Mouse (Mus musculus) limb, embryonic 15.5 days (tissue): ENCODE measurements around the gene Tmbim4. TPM values are rescaled to one million over a fixed set of nuclear protein-coding genes. Genes with fewer than 3 reads are reported as not detected.
A peak's percentile ranks its signal among the peaks of the same experiment; 100 is the strongest.

ENCODE experiments used
- ATAC-seq: fragments of 200-750 bp; cut with Nextera tagmentation; 2 replicates; pipeline ENCODE4 v1.8.0; 2017; ENCODE audit warnings: low read depth, moderate TSS enrichment; ENCODE audit not compliant: insufficient number of reproducible peaks, low FRiP score, low TSS enrichment
- H3K27ac ChIP-seq: fragments of 300-500 bp; sonication (generic); 2 replicates; pipeline ENCODE4 v1.5.1; 2015; ENCODE audit warnings: moderate library complexity, mild to moderate bottlenecking, inconsistent platforms
- H3K27me3 ChIP-seq: fragments of 300-500 bp; sonication (generic); 2 replicates; pipeline ENCODE4 v1.6.1; 2015; ENCODE audit warnings: inconsistent platforms
- H3K36me3 ChIP-seq: fragments of 300-500 bp; sonication (generic); 2 replicates; pipeline ENCODE4 v1.6.1; 2015; ENCODE audit warnings: inconsistent platforms
- H3K4me1 ChIP-seq: fragments of 300-500 bp; sonication (generic); 2 replicates; pipeline ENCODE4 v1.6.1; 2015; ENCODE audit warnings: inconsistent platforms
- H3K4me2 ChIP-seq: fragments of 300-500 bp; sonication (generic); 2 replicates; pipeline ENCODE4 v1.6.1; 2015; ENCODE audit warnings: mild to moderate bottlenecking, inconsistent platforms
- H3K4me3 ChIP-seq: fragments of 300-500 bp; sonication (generic); 2 replicates; pipeline ENCODE4 v1.5.1; 2015; ENCODE audit warnings: mild to moderate bottlenecking, inconsistent platforms
- H3K9ac ChIP-seq: fragments of 300-500 bp; sonication (generic); 2 replicates; pipeline ENCODE4 v1.6.1; 2015; ENCODE audit warnings: inconsistent platforms
- H3K9me3 ChIP-seq: fragments of 300-500 bp; sonication (generic); 2 replicates; pipeline ENCODE4 v1.6.1; 2016; ENCODE audit warnings: inconsistent platforms
- WGBS: fragments of 180-500 bp; shearing (Covaris S2); methylation state at CpG from one replicate; pipeline ENCODE4 v1.1.7; 2015; 5-methylcytosine and 5-hydroxymethylcytosine counted together
- polyA plus RNA-seq: library from polyadenylated mRNA; unstranded; fragments of >200 nt; fragmentation: Nextera tagmentation; extraction: Ambion mirVana; gene quantifications from 2 replicates; pipeline ENCODE4 v1.2.1, GENCODE M21; 2015

The Tmbim4 gene
- polyA plus RNA-seq = 102 and 103 TPM in 2 replicates

DNA sequence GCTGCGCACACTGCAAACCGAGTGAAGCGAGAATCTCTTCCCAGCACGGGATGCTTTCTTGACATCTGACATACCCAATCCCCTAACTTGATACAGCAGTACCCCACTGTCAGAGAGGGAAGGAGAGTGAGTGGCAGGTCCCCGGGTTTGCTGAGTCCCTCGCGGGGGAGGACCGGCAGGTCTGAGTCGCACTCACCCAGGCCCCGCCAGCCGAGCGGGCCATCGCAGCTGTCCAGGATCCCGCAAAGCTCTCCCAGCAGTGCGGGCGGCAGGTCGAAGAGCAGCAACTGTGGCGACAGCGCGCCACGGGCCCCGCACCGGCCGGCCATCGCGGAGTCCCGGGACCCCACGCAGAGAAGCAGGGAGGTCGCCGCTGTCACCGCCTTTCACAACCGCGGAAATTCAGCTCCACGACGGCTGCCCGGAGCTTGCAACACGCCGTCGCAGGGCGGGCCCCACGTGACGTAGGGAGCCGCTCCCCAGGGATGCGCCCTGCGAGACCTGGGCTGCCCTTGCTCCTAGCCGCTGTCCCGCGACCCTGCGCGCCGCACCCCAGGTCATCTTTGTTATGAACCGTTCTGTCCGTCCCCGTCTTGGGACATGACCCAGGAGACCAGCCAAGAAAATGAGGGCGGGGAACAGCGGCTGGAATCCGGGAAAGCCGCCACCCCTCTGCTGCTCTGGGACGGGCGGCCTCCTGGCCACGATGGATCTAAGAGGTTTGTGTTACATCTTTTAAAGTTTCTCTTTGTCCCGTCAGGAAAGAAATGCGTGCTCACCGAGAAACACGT lies at the start of gene Tmbim4:
Gene Tmbim4, plus strand, starts transcription at position 460 of the 791 bp plus-strand sequence.
- Histone ChIP-seq H3K27ac (no peak within 1 kb of the TSS), H3K4me3 (peak within 1 kb of the TSS; percentile 60), H3K9me3 (no peaks in the 10 kb centered on the region), H3K4me2 (peak within 1 kb of the TSS; percentile 95), H3K9ac (peak within 1 kb of the TSS; percentile 42), H3K27me3 (peaks cover 6% of the 10 kb centered on the region; the same call in 1 of the 2 replicates), H3K4me1 (peaks cover 6% of the 10 kb centered on the region; the same call in 1 of the 2 replicates), H3K36me3 (no peaks in the 10 kb centered on the region)
- ATAC-seq = 0 out of 2 replicates have a peak, but pooled peaks have one; percentile 52
- 1% methylated on average over 65 of the region's 65 CpGs for WGBS

DNA sequence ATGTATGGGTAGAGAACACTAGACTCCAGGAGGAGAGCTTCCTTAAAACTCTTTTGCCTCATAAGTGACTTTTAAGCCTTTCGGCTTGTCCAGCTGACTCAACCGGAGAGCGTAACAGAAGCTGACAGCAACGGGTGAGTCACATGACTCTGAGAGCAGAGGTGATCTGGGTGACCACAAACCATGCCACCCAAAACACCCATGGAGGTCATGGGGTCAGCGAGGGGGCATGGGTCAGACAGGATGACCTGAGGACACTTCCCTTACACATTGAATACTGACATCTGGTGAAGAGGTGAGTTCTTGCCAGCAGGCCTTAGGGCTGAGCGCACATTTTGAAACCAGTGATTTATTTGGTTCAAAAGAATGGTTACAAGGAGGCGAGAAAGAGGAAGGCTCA lies 49.7 kb upstream of the Tmbim4 start:
- Histone ChIP-seq H3K4me1 (no peaks in the 10 kb centered on the region), H3K9ac (no peak overlapping the region), H3K4me3 (no peak overlapping the region), H3K27ac (no peak overlapping the region), H3K36me3 (no peaks in the 10 kb centered on the region), H3K4me2 (no peak overlapping the region), H3K9me3 (no peaks in the 10 kb centered on the region), H3K27me3 (no peaks in the 10 kb centered on the region)
- no peak for ATAC-seq
- 84% methylated on average over 7 of the region's 7 CpGs for WGBS

DNA sequence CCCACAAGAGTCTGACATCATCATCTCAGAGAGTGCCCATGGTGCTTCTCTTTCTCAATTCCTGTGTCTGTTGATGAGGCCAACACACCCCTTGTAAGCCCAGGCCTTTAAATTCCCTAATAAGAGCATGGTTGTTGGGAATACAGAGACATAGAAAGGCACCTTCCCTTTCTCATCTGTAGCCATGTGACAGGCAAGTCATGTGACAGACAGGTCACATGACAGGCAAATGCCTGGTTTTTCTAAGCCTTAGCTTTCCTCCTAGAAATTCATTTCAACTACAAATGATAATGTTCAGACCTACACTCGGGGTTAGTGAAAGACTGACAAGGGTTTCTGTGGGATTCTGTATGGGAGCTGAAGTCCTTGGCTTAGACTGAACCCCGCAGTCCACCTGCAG lies 47.5 kb upstream of the Tmbim4 start:
- no peak for ATAC-seq
- 88% methylated on average over 2 of the region's 2 CpGs for WGBS
- no peak overlapping the region for H3K9ac ChIP-seq
- no peaks in the 10 kb centered on the region for H3K36me3 ChIP-seq
- H3K4me3 ChIP-seq = no peak overlapping the region
- no peak overlapping the region for H3K4me2 ChIP-seq
- H3K27ac ChIP-seq = no peak overlapping the region
- no peaks in the 10 kb centered on the region for H3K27me3 ChIP-seq
- H3K9me3 ChIP-seq = no peaks in the 10 kb centered on the region
- H3K4me1 ChIP-seq = no peaks in the 10 kb centered on the region

DNA sequence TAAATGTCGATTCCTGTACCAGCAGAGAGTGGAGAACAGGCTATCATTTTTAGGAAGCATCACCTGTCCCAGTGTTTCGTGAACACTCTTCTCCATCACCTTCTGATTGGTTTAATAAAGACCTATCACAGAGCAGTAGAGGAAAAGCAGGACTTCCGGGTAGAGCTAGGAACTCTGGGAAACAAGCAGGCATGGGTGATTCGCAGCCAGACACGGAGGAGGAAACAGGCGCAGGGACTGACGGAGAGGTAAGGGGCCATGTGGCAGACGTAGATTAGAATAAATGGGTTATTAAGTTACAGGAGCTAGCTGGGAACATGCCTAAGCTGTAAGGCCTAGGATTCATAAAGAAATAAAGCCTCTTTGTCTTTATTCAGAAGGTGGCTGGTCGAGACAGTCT lies 40.9 kb upstream of the Tmbim4 start:
- no peaks in the 10 kb centered on the region for H3K9me3 ChIP-seq
- no peaks in the 10 kb centered on the region for H3K27me3 ChIP-seq
- H3K4me3 ChIP-seq = no peak overlapping the region
- ATAC-seq = no peak
- 61% methylated on average over 9 of the region's 9 CpGs for WGBS
- no peaks in the 10 kb centered on the region for H3K4me1 ChIP-seq
- H3K27ac ChIP-seq = no peak overlapping the region
- no peaks in the 10 kb centered on the region for H3K36me3 ChIP-seq
- H3K4me2 ChIP-seq = no peak overlapping the region
- no peak overlapping the region for H3K9ac ChIP-seq

DNA sequence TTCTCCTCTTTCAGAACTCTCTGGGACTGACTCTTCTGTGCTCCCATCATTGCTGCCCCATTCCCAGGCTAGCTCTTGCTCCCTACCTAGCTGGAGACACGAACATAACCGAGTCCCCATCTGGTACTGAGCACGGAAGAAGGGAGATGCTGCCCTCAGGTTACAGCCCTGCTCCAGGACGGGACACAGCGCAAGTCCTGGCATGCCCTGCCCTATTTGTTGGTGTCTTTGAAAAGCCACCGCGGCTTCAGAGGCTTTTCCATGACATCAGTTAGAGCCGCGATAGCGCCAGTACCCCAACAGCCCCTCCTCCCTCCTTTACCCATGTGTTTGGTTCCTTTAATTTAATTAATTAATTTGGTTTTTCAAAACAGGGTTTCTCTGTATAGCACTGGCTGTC lies 38.5 kb upstream of the Tmbim4 start:
- Histone ChIP-seq H3K9ac (no peak overlapping the region), H3K9me3 (no peaks in the 10 kb centered on the region), H3K4me2 (no peak overlapping the region), H3K36me3 (no peaks in the 10 kb centered on the region), H3K4me1 (no peaks in the 10 kb centered on the region), H3K4me3 (no peak overlapping the region), H3K27ac (no peak overlapping the region), H3K27me3 (no peaks in the 10 kb centered on the region)
- ATAC-seq = no peak
- 81% methylated on average over 10 of the region's 10 CpGs for WGBS

DNA sequence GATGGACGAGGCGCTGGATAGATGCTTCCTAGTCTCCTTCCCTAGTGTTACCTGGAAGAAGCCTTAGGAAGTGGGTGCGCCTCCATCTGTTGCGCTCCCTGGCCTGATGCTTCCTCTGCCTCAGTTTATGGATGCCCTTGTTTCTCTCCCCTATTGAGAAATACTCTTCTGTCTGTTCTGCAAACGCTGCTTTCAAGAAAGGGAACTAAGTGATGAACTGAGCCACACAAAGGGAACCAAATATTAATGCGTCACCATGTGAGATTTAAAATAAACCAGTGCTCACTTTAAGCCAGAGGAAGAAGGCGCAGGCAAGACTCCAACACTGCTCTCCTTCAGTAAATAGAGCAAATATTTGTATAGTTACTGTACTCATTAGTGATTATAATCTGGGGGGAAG lies 37.9 kb upstream of the Tmbim4 start:
- 93% methylated on average over 7 of the region's 7 CpGs for WGBS

DNA sequence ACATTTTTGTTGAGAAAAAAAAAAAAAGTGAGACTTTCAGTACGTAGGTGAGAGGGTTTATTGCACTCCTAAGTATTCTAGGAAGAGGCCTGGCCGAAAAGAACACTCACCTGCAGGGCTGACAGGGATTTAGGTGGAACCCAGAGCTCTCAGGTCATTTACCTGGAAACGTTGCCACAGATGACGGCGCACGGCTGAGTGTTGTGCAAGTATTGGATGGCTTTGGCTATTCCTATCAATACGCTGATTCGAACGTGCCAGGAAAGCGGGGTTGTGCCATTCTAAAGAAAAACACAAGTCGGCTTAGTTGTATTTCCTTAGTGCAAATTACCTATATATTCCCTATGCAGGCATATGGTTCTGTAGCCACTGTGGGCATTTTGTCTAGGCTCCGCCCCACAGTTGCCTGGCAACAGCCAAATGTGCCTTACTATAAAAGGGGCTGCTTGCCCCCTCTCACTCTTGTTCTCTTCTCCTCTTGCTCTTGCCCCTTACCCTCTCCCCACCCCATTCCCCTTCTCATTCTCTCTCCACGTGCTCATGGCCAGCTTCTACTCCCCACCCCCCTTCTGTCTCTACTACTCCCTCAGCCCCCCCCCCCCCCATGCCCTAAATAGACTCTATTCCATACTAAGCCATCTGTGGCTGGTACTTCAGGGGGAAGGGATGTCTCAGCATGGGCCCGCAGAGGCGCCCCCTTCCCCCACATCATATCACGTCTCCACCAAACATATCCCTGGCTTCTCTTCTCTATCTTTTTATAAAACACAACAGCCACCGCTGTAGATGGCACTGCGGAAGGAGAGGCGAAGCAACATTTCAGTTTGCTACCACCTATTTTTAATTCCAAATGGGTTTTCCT lies 36.2 kb upstream of the Tmbim4 start:
- Histone ChIP-seq H3K27me3 (no peaks in the 10 kb centered on the region), H3K4me3 (no peak overlapping the region), H3K36me3 (no peaks in the 10 kb centered on the region), H3K4me1 (no peaks in the 10 kb centered on the region), H3K9ac (no peak overlapping the region), H3K27ac (no peak overlapping the region), H3K4me2 (no peak overlapping the region), H3K9me3 (no peaks in the 10 kb centered on the region)
- 85% methylated on average over 19 of the region's 19 CpGs for WGBS
- no peak for ATAC-seq

More for the DNA sequence above, 37.9 kb upstream of the Tmbim4 start:
- Histone ChIP-seq H3K4me1 (no peaks in the 10 kb centered on the region), H3K4me2 (no peak overlapping the region), H3K4me3 (no peak overlapping the region), H3K9ac (no peak overlapping the region), H3K27ac (no peak overlapping the region), H3K9me3 (no peaks in the 10 kb centered on the region), H3K36me3 (no peaks in the 10 kb centered on the region), H3K27me3 (no peaks in the 10 kb centered on the region)
- ATAC-seq = no peak

DNA sequence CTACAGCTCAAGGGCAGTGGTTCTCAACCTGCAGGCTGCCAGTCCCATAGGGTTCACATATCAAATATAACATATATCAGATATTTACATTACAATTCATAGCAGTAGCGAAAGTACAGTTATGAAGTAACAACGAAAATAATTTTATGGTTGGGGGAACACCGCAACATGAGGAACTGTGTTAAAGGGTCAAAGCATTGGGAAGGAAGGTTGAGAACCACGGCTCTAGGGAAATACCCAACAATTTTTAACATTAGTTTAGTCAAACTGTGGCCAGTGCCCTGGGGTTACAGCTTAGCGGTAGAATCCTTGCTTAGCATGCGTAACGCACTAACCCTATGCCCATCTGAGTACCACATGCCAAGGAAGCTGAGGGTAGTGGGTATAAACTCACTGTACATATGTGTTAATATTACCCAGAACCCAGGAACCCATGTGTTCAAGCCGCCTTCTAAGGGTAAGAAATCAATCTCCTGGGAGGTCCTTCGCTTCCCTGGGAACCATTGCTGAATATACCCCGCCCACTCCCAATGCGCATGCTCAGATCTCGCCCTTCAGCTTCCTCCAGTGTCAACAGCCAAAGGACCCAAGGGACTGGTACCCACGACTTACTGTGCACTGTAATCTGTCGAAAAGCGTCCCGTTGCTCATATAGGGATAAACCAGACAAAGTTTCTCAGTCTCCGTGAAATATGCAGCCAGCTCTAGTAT lies 35.4 kb upstream of the Tmbim4 start:
- Histone ChIP-seq H3K4me1 (no peaks in the 10 kb centered on the region), H3K27me3 (no peaks in the 10 kb centered on the region), H3K9ac (no peak overlapping the region), H3K9me3 (no peaks in the 10 kb centered on the region), H3K36me3 (no peaks in the 10 kb centered on the region), H3K27ac (no peak overlapping the region), H3K4me2 (no peak overlapping the region), H3K4me3 (no peak overlapping the region)
- WGBS = 88% methylated on average over 17 of the region's 17 CpGs
- no peak for ATAC-seq

DNA sequence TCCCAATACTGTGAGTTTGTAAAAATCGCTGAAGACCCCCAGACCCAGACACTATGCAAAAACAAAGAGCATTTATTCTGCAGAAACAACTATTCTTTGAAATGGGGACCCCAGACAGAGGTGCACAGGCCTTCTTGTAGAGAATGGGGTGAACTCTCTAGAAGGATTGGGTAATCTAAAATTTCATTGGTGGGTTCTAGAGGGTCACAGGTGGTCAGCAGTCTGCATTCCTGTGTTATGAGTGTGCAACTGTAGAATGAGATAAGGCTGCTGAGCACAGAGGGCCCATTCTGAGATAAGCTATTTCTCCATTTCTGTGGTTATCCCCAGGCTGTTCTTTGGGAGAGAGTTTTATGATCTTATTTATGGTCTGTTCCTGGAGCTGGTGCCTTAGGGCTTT lies 33.3 kb upstream of the Tmbim4 start:
- no peaks in the 10 kb centered on the region for H3K9me3 ChIP-seq
- no peaks in the 10 kb centered on the region for H3K36me3 ChIP-seq
- H3K4me3 ChIP-seq = no peak overlapping the region
- no peak overlapping the region for H3K4me2 ChIP-seq
- no peak overlapping the region for H3K27ac ChIP-seq
- WGBS = 89% methylated on average over 1 of the region's 1 CpGs
- no peaks in the 10 kb centered on the region for H3K27me3 ChIP-seq
- no peak overlapping the region for H3K9ac ChIP-seq
- H3K4me1 ChIP-seq = no peaks in the 10 kb centered on the region
- no peak for ATAC-seq

DNA sequence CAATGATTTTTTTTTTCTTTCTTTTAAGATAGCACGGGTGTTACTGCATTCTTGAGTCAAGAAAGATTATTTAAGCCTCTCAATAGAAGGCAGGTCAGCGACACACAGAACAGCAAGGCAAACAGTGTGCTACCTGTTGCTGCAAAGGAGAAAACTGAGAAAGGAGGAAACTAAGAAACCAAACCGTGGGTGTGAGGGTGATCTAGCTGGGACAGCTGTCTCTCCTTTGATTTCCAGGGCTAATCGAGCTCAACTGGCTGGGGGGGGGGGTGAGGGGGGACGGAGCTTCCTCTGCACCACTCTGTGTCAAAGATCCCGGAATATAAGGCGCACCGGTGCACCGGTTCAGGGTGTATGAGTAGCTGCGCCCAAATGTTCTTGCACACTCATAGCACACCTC lies 32.3 kb upstream of the Tmbim4 start:
- ATAC-seq = no peak
- H3K27me3 ChIP-seq = no peaks in the 10 kb centered on the region
- no peak overlapping the region for H3K4me2 ChIP-seq
- no peak overlapping the region for H3K9ac ChIP-seq
- H3K4me3 ChIP-seq = no peak overlapping the region
- WGBS = 56% methylated on average over 10 of the region's 10 CpGs
- H3K4me1 ChIP-seq = no peaks in the 10 kb centered on the region
- H3K36me3 ChIP-seq = no peaks in the 10 kb centered on the region
- H3K27ac ChIP-seq = no peak overlapping the region
- no peaks in the 10 kb centered on the region for H3K9me3 ChIP-seq

DNA sequence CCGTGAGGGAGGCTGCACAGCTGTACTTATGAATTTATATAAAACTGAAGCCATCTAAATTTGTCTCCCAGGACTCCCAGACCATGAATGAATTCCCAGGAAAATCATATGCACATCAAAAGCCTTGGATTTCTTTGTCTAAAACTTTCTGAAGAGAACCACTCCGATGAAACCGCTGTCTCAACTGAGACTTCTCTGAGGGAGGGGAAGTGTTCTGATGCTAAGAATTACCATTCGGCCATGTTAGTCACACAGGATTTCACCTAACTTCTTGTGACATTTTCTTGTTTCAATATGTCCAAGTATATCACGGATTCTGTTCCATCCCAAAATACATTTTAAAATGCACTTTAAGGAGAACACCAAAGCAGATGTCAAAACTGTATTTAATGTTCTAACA lies 31.5 kb upstream of the Tmbim4 start:
- ATAC-seq = no peak
- Histone ChIP-seq H3K27ac (no peak overlapping the region), H3K9ac (no peak overlapping the region), H3K9me3 (no peaks in the 10 kb centered on the region), H3K36me3 (no peaks in the 10 kb centered on the region), H3K4me3 (no peak overlapping the region), H3K27me3 (no peaks in the 10 kb centered on the region), H3K4me2 (no peak overlapping the region), H3K4me1 (no peaks in the 10 kb centered on the region)
- WGBS = 78% methylated on average over 5 of the region's 5 CpGs

DNA sequence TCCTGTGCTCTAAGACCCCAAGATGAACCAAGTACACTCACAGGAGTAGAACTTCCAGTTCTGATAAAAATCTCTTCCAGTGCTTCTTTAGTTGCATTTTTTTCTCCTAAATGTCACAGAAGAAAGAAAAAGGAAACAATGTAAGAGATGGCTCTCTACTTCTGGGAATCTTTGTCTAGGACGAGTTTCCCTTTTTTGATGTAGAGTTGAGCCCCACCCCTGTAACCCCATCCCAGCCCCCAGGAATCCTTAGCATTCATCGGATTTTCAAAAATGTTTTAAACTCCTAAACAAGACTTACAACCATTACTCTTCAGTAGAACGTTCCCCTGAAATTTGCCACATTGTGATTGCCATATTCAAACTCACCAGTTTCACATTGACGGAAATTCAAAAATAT lies 31.1 kb upstream of the Tmbim4 start:
- Histone ChIP-seq H3K4me2 (no peak overlapping the region), H3K9me3 (no peaks in the 10 kb centered on the region), H3K27me3 (no peaks in the 10 kb centered on the region), H3K27ac (no peak overlapping the region), H3K4me3 (no peak overlapping the region), H3K4me1 (no peaks in the 10 kb centered on the region), H3K9ac (no peak overlapping the region), H3K36me3 (no peaks in the 10 kb centered on the region)
- no peak for ATAC-seq
- WGBS = 70% methylated on average over 4 of the region's 4 CpGs
